Mouse (Mus musculus): Measurements from ENCODE around the gene Gnaq. TPM values are rescaled to one million over a fixed set of nuclear protein-coding genes. Genes with fewer than 3 reads are reported as not detected.
"Not testable (repeated sequence)": the region's sequence is repeated elsewhere in the genome, so short reads cannot be mapped to it uniquely, and the experiment has no call there.

The Gnaq gene
- polyA plus RNA-seq, 1 experiment, result 20.0 TPM

GRCm38 (mm10) chr19:16255294-16255693, 122.7 kb downstream of the Gnaq start:
- Histone ChIP-seq H3K4me3 (replicated peaks; ENCODE audit: control insufficient read depth, low read depth, low read length) (no peak overlapping the region), H3K27ac (ENCODE audit: control insufficient read depth, insufficient read depth, low read depth, low read length, poor library complexity) (no peak overlapping the region), H3K4me1 (ENCODE audit: control insufficient read depth, insufficient read depth, low read length) (peaks cover 4% of the 10 kb centered on the region)
- TF ChIP-seq POLR2A (IDR thresholded peaks at IDR 0.05; ENCODE audit: borderline replicate concordance, control insufficient read depth, low read depth, low read length), result no peak
- no peak for TF ChIP-seq CTCF (IDR thresholded peaks at IDR 0.05; ENCODE audit: control insufficient read depth, insufficient read depth, low read length)
- 67% methylated on average over 2 of the region's 2 CpGs for WGBS

- Histone ChIP-seq H3K4me3 (replicated peaks; ENCODE audit: control insufficient read depth, low read depth, low read length) (no peak overlapping the region), H3K4me1 (ENCODE audit: control insufficient read depth, insufficient read depth, low read length) (peaks cover 2% of the 10 kb centered on the region), H3K27ac (ENCODE audit: control insufficient read depth, insufficient read depth, low read depth, low read length, poor library complexity) (no peak overlapping the region)
- TF ChIP-seq POLR2A (IDR thresholded peaks at IDR 0.05; ENCODE audit: borderline replicate concordance, control insufficient read depth, low read depth, low read length) (no peak), CTCF (IDR thresholded peaks at IDR 0.05; ENCODE audit: control insufficient read depth, insufficient read depth, low read length) (no peak)
Observed at GRCm38 (mm10) chr19:16258766-16259355, 126.2 kb downstream of the Gnaq start.

- peaks cover 2% of the 10 kb centered on the region for H3K4me1 ChIP-seq (ENCODE audit: control insufficient read depth, insufficient read depth, low read length)
- no peak overlapping the region for H3K4me3 ChIP-seq (replicated peaks; ENCODE audit: control insufficient read depth, low read depth, low read length)
- H3K27ac ChIP-seq (ENCODE audit: control insufficient read depth, insufficient read depth, low read depth, low read length, poor library complexity), result no peak overlapping the region
- TF ChIP-seq CTCF (IDR thresholded peaks at IDR 0.05; ENCODE audit: control insufficient read depth, insufficient read depth, low read length) (no peak), POLR2A (IDR thresholded peaks at IDR 0.05; ENCODE audit: borderline replicate concordance, control insufficient read depth, low read depth, low read length) (no peak)
- WGBS, result 58% methylated on average over 6 of the region's 6 CpGs
Observed at GRCm38 (mm10) chr19:16259786-16260434, 127.3 kb downstream of the Gnaq start.

GRCm38 (mm10) chr19:16260435-16260832, 127.8 kb downstream of the Gnaq start:
- H3K27ac ChIP-seq (ENCODE audit: control insufficient read depth, insufficient read depth, low read depth, low read length, poor library complexity), result no peak overlapping the region
- WGBS, result 49% methylated on average over 2 of the region's 2 CpGs
- no peaks in the 10 kb centered on the region; the same call in 1 of the 2 replicates for H3K4me1 ChIP-seq (ENCODE audit: control insufficient read depth, insufficient read depth, low read length)
- TF ChIP-seq POLR2A (IDR thresholded peaks at IDR 0.05; ENCODE audit: borderline replicate concordance, control insufficient read depth, low read depth, low read length), result no peak
- no peak for TF ChIP-seq CTCF (IDR thresholded peaks at IDR 0.05; ENCODE audit: control insufficient read depth, insufficient read depth, low read length)
- no peak overlapping the region for H3K4me3 ChIP-seq (replicated peaks; ENCODE audit: control insufficient read depth, low read depth, low read length)

GRCm38 (mm10) chr19:16260973-16261372, 128.3 kb downstream of the Gnaq start:
- Histone ChIP-seq H3K4me3 (replicated peaks; ENCODE audit: control insufficient read depth, low read depth, low read length) (no peak overlapping the region), H3K27ac (ENCODE audit: control insufficient read depth, insufficient read depth, low read depth, low read length, poor library complexity) (no peak overlapping the region), H3K4me1 (ENCODE audit: control insufficient read depth, insufficient read depth, low read length) (no peaks in the 10 kb centered on the region; the same call in 1 of the 2 replicates)
- 65% methylated on average over 1 of the region's 1 CpGs for WGBS
- no peak for TF ChIP-seq CTCF (IDR thresholded peaks at IDR 0.05; ENCODE audit: control insufficient read depth, insufficient read depth, low read length)
- no peak for TF ChIP-seq POLR2A (IDR thresholded peaks at IDR 0.05; ENCODE audit: borderline replicate concordance, control insufficient read depth, low read depth, low read length)

- Histone ChIP-seq H3K27ac (ENCODE audit: control insufficient read depth, insufficient read depth, low read depth, low read length, poor library complexity) (no peak overlapping the region), H3K4me3 (replicated peaks; ENCODE audit: control insufficient read depth, low read depth, low read length) (no peak overlapping the region), H3K4me1 (ENCODE audit: control insufficient read depth, insufficient read depth, low read length) (no peaks in the 10 kb centered on the region; the same call in 1 of the 2 replicates)
- TF ChIP-seq POLR2A (IDR thresholded peaks at IDR 0.05; ENCODE audit: borderline replicate concordance, control insufficient read depth, low read depth, low read length) (no peak), CTCF (IDR thresholded peaks at IDR 0.05; ENCODE audit: control insufficient read depth, insufficient read depth, low read length) (no peak)
- WGBS, result 60% methylated on average over 6 of the region's 6 CpGs
Observed at GRCm38 (mm10) chr19:16261631-16262030, 129.0 kb downstream of the Gnaq start.

GRCm38 (mm10) chr19:16262340-16262739, 129.7 kb downstream of the Gnaq start:
- no peaks in the 10 kb centered on the region; the same call in 1 of the 2 replicates for H3K4me1 ChIP-seq (ENCODE audit: control insufficient read depth, insufficient read depth, low read length)
- TF ChIP-seq CTCF (IDR thresholded peaks at IDR 0.05; ENCODE audit: control insufficient read depth, insufficient read depth, low read length) (no peak), POLR2A (IDR thresholded peaks at IDR 0.05; ENCODE audit: borderline replicate concordance, control insufficient read depth, low read depth, low read length) (no peak)
- H3K27ac ChIP-seq (ENCODE audit: control insufficient read depth, insufficient read depth, low read depth, low read length, poor library complexity), result no peak overlapping the region
- no peak overlapping the region for H3K4me3 ChIP-seq (replicated peaks; ENCODE audit: control insufficient read depth, low read depth, low read length)
- 85% methylated on average over 4 of the region's 4 CpGs for WGBS

- H3K4me1 ChIP-seq (ENCODE audit: control insufficient read depth, insufficient read depth, low read length); H3K27ac ChIP-seq (ENCODE audit: control insufficient read depth, insufficient read depth, low read depth, low read length, poor library complexity); H3K4me3 ChIP-seq (replicated peaks; ENCODE audit: control insufficient read depth, low read depth, low read length): not testable (repeated sequence)
- 90% methylated on average over 10 of the region's 16 CpGs for WGBS
Observed at GRCm38 (mm10) chr19:16267362-16267761, 134.7 kb downstream of the Gnaq start.
